Mouse (Mus musculus): ENCODE measurements around the gene Rftn1. TPM values are rescaled to one million over a fixed set of nuclear protein-coding genes. Genes with fewer than 3 reads are reported as not detected.

The Rftn1 gene
- total and polyA plus RNA-seq, 2 experiments: 2.6 to 3.1 TPM

DNA sequence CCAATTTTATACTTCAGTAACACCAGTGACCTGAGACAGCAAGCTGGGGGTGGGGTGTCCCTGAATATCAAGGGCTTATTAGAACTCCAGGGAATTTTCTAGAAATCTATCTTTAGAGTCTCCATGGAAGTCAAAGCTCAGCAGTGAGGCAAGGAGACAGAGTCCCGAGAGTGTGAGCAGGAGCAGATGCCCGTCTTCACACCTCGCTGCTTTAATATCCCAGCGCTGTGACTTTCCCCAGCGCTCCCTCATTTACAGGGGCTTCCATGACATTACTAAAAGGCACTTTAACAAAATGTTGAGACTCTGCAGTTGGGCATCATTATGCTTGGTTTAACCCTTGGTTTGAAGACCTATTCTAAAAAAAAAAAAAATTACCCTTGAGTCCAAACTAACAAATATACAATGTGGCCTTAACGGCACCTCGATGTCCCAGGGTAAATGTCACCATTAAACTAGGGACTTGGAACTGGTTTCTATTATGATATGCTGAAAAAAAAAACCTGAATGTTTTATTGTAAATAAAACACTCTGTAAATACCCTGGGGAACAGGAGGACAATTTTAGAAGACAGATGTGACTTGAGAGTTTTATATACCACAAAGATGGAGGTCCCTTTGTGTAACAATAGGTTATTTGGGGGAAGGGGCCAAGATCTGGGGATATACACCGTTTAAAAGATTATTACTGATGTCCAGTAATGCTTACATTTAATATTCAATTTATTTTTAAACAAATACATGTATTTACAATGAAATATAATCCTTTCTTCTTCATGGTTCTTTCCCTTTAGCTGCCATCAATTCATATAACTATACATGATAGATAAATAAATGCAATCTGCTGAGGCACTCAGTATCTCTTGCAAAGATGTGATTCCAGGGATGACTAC lies 123.4 kb downstream of the Rftn1 start:
- H3K4me3 ChIP-seq (ENCODE audit: insufficient read depth, low read depth, low read length): no peak overlapping the region
- H3K27ac ChIP-seq (replicated peaks; ENCODE audit: insufficient read depth, low read depth, low read length): no peak overlapping the region
- whole genome bisulfite sequencing: 92% methylated on average over 8 of the region's 8 CpGs
- H3K27me3 ChIP-seq (ENCODE audit: control insufficient read depth, insufficient read depth, low read length): no peaks in the 10 kb centered on the region
- TF ChIP-seq CTCF (IDR thresholded peaks at IDR 0.05; ENCODE audit: low read depth, low read length): no peak
- TF ChIP-seq POLR2A (IDR thresholded peaks at IDR 0.05; ENCODE audit: extremely low read depth, insufficient read depth, low read length): no peak
- no peak overlapping the region for H3K9ac ChIP-seq (ENCODE audit: low read depth, low read length)
- no peaks in the 10 kb centered on the region for H3K36me3 ChIP-seq (ENCODE audit: control insufficient read depth, insufficient read depth, low read length)
- H3K79me2 ChIP-seq (ENCODE audit: control insufficient read depth, insufficient read depth, low read length): no peaks in the 10 kb centered on the region
- no peak for DNase-seq (ENCODE audit: extremely low read depth, low read depth, low spot score)
- no peaks in the 10 kb centered on the region for H3K4me1 ChIP-seq (ENCODE audit: control insufficient read depth, insufficient read depth, low read length)

DNA sequence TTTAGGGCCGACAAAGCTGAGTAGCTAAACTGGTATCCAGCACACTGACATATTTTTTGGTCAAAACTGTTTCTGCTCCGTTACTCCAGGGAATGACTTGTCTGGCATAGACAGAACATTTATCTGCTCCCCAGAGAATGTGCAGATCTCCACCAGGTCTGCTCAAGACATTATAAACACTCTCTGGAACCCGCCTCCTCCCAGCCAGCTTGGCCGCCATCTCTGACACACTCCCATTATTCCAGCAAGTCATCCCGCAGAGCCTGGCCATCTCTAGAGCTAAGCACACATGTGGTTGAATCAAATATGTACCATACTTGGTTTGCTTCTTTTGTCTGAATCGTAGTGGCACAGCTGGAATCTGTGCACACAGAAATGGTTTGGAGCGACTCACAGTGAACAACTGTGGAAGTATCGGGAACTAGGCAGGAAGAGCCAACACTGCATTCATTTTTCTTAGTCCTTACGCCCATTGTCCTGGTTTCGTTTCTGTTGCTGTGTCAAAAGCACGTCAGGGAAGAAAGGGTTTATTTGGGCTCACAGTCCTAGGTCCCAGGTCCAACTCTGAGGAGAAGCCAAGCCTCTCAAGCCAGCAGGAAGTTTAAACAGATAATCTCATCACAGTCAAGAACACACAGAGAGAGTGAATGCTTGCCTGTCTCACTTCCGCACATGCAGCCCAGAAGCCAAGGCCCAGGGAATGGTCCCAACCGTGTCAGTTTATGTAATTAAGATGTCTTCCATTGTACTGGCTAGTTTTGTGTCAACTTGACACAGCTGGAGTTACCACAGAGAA lies 126.4 kb downstream of the Rftn1 start:
- TF ChIP-seq CTCF (IDR thresholded peaks at IDR 0.05; ENCODE audit: low read depth, low read length) (no peak), POLR2A (IDR thresholded peaks at IDR 0.05; ENCODE audit: extremely low read depth, insufficient read depth, low read length) (no peak)
- 91% methylated on average over 13 of the region's 13 CpGs for WGBS
- no peak for DNase-seq (ENCODE audit: extremely low read depth, low read depth, low spot score)
- Histone ChIP-seq H3K79me2 (ENCODE audit: control insufficient read depth, insufficient read depth, low read length) (no peaks in the 10 kb centered on the region), H3K27me3 (ENCODE audit: control insufficient read depth, insufficient read depth, low read length) (0 out of 2 replicates have a peak, but pooled peaks cover 3% of the 10 kb centered on the region), H3K4me3 (ENCODE audit: insufficient read depth, low read depth, low read length) (no peak overlapping the region), H3K27ac (replicated peaks; ENCODE audit: insufficient read depth, low read depth, low read length) (no peak overlapping the region), H3K4me1 (ENCODE audit: control insufficient read depth, insufficient read depth, low read length) (no peaks in the 10 kb centered on the region), H3K9ac (ENCODE audit: low read depth, low read length) (no peak overlapping the region), H3K36me3 (ENCODE audit: control insufficient read depth, insufficient read depth, low read length) (no peaks in the 10 kb centered on the region)

DNA sequence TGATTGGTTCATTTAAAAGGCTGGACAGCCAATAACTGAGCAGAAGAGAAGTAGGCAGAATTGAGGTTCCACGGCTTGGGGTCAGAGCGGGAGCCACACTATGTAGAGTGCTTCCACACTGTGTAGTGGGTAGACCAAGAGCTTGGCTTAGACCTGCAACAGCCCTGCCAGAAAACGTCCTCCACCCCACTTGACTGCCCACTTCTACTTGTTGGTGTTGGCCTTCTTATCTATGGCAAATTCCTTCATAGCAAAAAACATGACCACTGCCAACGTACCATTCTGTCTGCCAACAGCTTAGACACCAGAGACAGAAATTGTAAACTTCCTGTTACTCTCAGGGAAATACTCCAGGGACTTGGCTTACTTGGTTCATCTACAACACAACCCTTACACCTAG lies 127.8 kb downstream of the Rftn1 start:
- Histone ChIP-seq H3K27me3 (ENCODE audit: control insufficient read depth, insufficient read depth, low read length) (0 out of 2 replicates have a peak, but pooled peaks cover 3% of the 10 kb centered on the region), H3K27ac (replicated peaks; ENCODE audit: insufficient read depth, low read depth, low read length) (no peak overlapping the region), H3K9ac (ENCODE audit: low read depth, low read length) (no peak overlapping the region), H3K4me3 (ENCODE audit: insufficient read depth, low read depth, low read length) (no peak overlapping the region), H3K79me2 (ENCODE audit: control insufficient read depth, insufficient read depth, low read length) (no peaks in the 10 kb centered on the region), H3K36me3 (ENCODE audit: control insufficient read depth, insufficient read depth, low read length) (no peaks in the 10 kb centered on the region), H3K4me1 (ENCODE audit: control insufficient read depth, insufficient read depth, low read length) (no peaks in the 10 kb centered on the region)
- WGBS: 74% methylated on average over 4 of the region's 4 CpGs
- no peak for TF ChIP-seq CTCF (IDR thresholded peaks at IDR 0.05; ENCODE audit: low read depth, low read length)
- TF ChIP-seq POLR2A (IDR thresholded peaks at IDR 0.05; ENCODE audit: extremely low read depth, insufficient read depth, low read length): no peak
- DNase-seq (ENCODE audit: extremely low read depth, low read depth, low spot score): no peak

DNA sequence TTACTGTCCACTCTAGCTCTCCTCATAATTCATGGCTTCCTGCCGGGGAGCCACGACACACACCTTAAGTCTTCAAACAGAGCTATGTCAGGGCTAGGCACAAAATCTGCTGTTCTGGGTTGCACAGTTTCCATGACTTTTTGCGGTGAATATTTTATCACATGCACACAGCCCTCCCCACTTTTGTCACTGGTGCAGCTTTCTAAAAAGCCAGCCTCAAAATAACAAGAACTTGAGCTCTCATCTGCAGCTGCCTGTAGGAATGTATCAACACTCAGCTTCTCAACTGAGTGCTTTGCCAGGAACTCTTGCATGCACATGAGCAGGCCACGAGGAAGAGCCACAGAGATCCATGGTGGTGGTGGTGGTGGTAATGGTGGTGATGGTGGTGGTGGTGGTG lies 129.0 kb downstream of the Rftn1 start:
- 0 out of 2 replicates have a peak, but pooled peaks cover 3% of the 10 kb centered on the region for H3K27me3 ChIP-seq (ENCODE audit: control insufficient read depth, insufficient read depth, low read length)
- no peak overlapping the region for H3K4me3 ChIP-seq (ENCODE audit: insufficient read depth, low read depth, low read length)
- no peaks in the 10 kb centered on the region for H3K79me2 ChIP-seq (ENCODE audit: control insufficient read depth, insufficient read depth, low read length)

DNA sequence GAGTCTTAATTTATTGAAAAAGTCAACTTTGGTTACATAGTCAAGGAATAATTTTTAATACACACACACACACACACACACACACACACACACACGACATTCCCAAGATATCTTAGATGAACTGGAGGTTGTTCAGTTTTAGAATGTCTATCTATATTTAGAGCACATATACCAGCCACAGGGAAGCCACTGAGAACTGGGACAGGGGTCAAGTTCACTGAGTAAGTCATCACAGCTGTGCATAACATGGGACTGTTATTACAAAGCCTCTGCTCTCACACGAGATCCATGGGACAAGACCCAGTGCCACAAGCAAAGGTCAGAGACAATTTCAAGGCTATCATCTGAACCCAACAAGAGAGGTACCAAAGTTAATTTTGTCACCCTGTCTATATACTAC lies 130.3 kb downstream of the Rftn1 start:
- 76% methylated on average over 2 of the region's 2 CpGs for WGBS
- no peak for TF ChIP-seq CTCF (IDR thresholded peaks at IDR 0.05; ENCODE audit: low read depth, low read length)
- no peak for TF ChIP-seq POLR2A (IDR thresholded peaks at IDR 0.05; ENCODE audit: extremely low read depth, insufficient read depth, low read length)

More for the DNA sequence above, 129.0 kb downstream of the Rftn1 start:
- 88% methylated on average over 4 of the region's 4 CpGs for WGBS
- Histone ChIP-seq H3K27ac (replicated peaks; ENCODE audit: insufficient read depth, low read depth, low read length) (no peak overlapping the region), H3K9ac (ENCODE audit: low read depth, low read length) (no peak overlapping the region), H3K4me1 (ENCODE audit: control insufficient read depth, insufficient read depth, low read length) (no peaks in the 10 kb centered on the region), H3K36me3 (ENCODE audit: control insufficient read depth, insufficient read depth, low read length) (no peaks in the 10 kb centered on the region)
- DNase-seq (ENCODE audit: extremely low read depth, low read depth, low spot score): no peak
- no peak for TF ChIP-seq CTCF (IDR thresholded peaks at IDR 0.05; ENCODE audit: low read depth, low read length)
- no peak for TF ChIP-seq POLR2A (IDR thresholded peaks at IDR 0.05; ENCODE audit: extremely low read depth, insufficient read depth, low read length)

More for the DNA sequence above, 130.3 kb downstream of the Rftn1 start:
- DNase-seq (ENCODE audit: extremely low read depth, low read depth, low spot score): no peak
- Histone ChIP-seq H3K9ac (ENCODE audit: low read depth, low read length) (no peak overlapping the region), H3K27me3 (ENCODE audit: control insufficient read depth, insufficient read depth, low read length) (0 out of 2 replicates have a peak, but pooled peaks cover 3% of the 10 kb centered on the region), H3K4me1 (ENCODE audit: control insufficient read depth, insufficient read depth, low read length) (no peaks in the 10 kb centered on the region), H3K4me3 (ENCODE audit: insufficient read depth, low read depth, low read length) (no peak overlapping the region), H3K79me2 (ENCODE audit: control insufficient read depth, insufficient read depth, low read length) (no peaks in the 10 kb centered on the region), H3K36me3 (ENCODE audit: control insufficient read depth, insufficient read depth, low read length) (no peaks in the 10 kb centered on the region), H3K27ac (replicated peaks; ENCODE audit: insufficient read depth, low read depth, low read length) (no peak overlapping the region)
